Mouse (Mus musculus): ENCODE data around the gene Npdc1. TPM values are rescaled to one million over a fixed set of nuclear protein-coding genes. Genes with fewer than 3 reads are reported as not detected.
A peak's percentile ranks its signal among the peaks of the same experiment; 100 is the strongest.

Gene Npdc1
- polyA plus RNA-seq, 1 experiment from 2014 or later, result 52.4 TPM

- Histone ChIP-seq H3K4me1 (ENCODE audit: insufficient read depth, low read length) (peaks cover 18% of the 10 kb centered on the region), H3K4me3 (ENCODE audit: low read length) (peak overlapping the region; percentile 75), H3K9ac (replicated peaks; ENCODE audit: low read length) (peak overlapping the region; percentile 83), H3K27ac (ENCODE audit: low read length) (no peak overlapping the region), H3K4me2 (replicated peaks; ENCODE audit: low read depth, low read length) (peak overlapping the region; percentile 98), H3K36me3 (ENCODE audit: insufficient read depth, low read length) (no peaks in the 10 kb centered on the region), H3K27me3 (ENCODE audit: insufficient read depth, low read length) (no peaks in the 10 kb centered on the region), H3K9me3 (ENCODE audit: low read length) (no peaks in the 10 kb centered on the region)
- 31% methylated on average over 9 of the region's 9 CpGs for WGBS
- 0 out of 2 replicates have a peak, but pooled peaks have one; percentile 35 for ATAC-seq (ENCODE audit: low FRiP score, low TSS enrichment)
Measured at GRCm38 (mm10) chr2:25364761-25365090, 34.4 kb upstream of the Npdc1 start.

- H3K27me3 ChIP-seq (ENCODE audit: insufficient read depth, low read length), result no peaks in the 10 kb centered on the region
- H3K9ac ChIP-seq (replicated peaks; ENCODE audit: low read length), result peak within 1 kb of the TSS; percentile 83
- peak within 1 kb of the TSS; percentile 75 for H3K4me3 ChIP-seq (ENCODE audit: low read length)
- under 1% methylated on average over 51 of the region's 54 CpGs for WGBS
- H3K4me2 ChIP-seq (replicated peaks; ENCODE audit: low read depth, low read length), result peak within 1 kb of the TSS; percentile 98
- no peaks in the 10 kb centered on the region for H3K36me3 ChIP-seq (ENCODE audit: insufficient read depth, low read length)
- peak within 1 kb of the TSS; percentile 36; the same call in 1 of the 2 replicates for H3K27ac ChIP-seq (ENCODE audit: low read length)
- H3K4me1 ChIP-seq (ENCODE audit: insufficient read depth, low read length), result peaks cover 18% of the 10 kb centered on the region
- ATAC-seq (ENCODE audit: low FRiP score, low TSS enrichment), result peak; percentile 89
- no peaks in the 10 kb centered on the region for H3K9me3 ChIP-seq (ENCODE audit: low read length)
Measured at GRCm38 (mm10) chr2:25365091-25365761, 33.9 kb upstream of the Npdc1 start, which contains the start of gene Uap1l1. Uap1l1 (minus strand) TSS chr2:25365682.

- peaks cover 24% of the 10 kb centered on the region for H3K4me1 ChIP-seq (ENCODE audit: insufficient read depth, low read length)
- ATAC-seq (ENCODE audit: low FRiP score, low TSS enrichment), result no peak
- no peak overlapping the region for H3K4me3 ChIP-seq (ENCODE audit: low read length)
- H3K9ac ChIP-seq (replicated peaks; ENCODE audit: low read length), result no peak overlapping the region
- no peaks in the 10 kb centered on the region for H3K27me3 ChIP-seq (ENCODE audit: insufficient read depth, low read length)
- H3K36me3 ChIP-seq (ENCODE audit: insufficient read depth, low read length), result peaks cover 5% of the 10 kb centered on the region; the same call in 1 of the 2 replicates
- no peaks in the 10 kb centered on the region for H3K9me3 ChIP-seq (ENCODE audit: low read length)
- no peak overlapping the region for H3K27ac ChIP-seq (ENCODE audit: low read length)
- 89% methylated on average over 3 of the region's 3 CpGs for WGBS
- no peak overlapping the region for H3K4me2 ChIP-seq (replicated peaks; ENCODE audit: low read depth, low read length)
Measured at GRCm38 (mm10) chr2:25369996-25370395, 29.2 kb upstream of the Npdc1 start.

- Histone ChIP-seq H3K36me3 (ENCODE audit: insufficient read depth, low read length) (peaks cover 11% of the 10 kb centered on the region; the same call in 1 of the 2 replicates), H3K27ac (ENCODE audit: low read length) (peak within 1 kb of the TSS; percentile 86), H3K9ac (replicated peaks; ENCODE audit: low read length) (peak within 1 kb of the TSS; percentile 81), H3K27me3 (ENCODE audit: insufficient read depth, low read length) (no peaks in the 10 kb centered on the region), H3K9me3 (ENCODE audit: low read length) (no peaks in the 10 kb centered on the region), H3K4me1 (ENCODE audit: insufficient read depth, low read length) (peaks cover 24% of the 10 kb centered on the region), H3K4me2 (replicated peaks; ENCODE audit: low read depth, low read length) (peak within 1 kb of the TSS; percentile 97), H3K4me3 (ENCODE audit: low read length) (peak within 1 kb of the TSS; percentile 83)
- peak; percentile 95 for ATAC-seq (ENCODE audit: low FRiP score, low TSS enrichment)
- WGBS, result under 1% methylated on average over 65 of the region's 65 CpGs
Measured at GRCm38 (mm10) chr2:25371764-25372643, 27.1 kb upstream of the Npdc1 start, which contains the start of gene Sapcd2. Sapcd2 (plus strand) TSS chr2:25372321.

- Histone ChIP-seq H3K9ac (replicated peaks; ENCODE audit: low read length) (peak overlapping the region; percentile 81), H3K27ac (ENCODE audit: low read length) (no peak overlapping the region)
- 2% methylated on average over 42 of the region's 42 CpGs for WGBS
Measured at GRCm38 (mm10) chr2:25372644-25373391, 26.3 kb upstream of the Npdc1 start.

GRCm38 (mm10) chr2:25373431-25373830 lies 25.7 kb upstream of the Npdc1 start:
- Histone ChIP-seq H3K4me3 (ENCODE audit: low read length) (peak overlapping the region; percentile 83), H3K27ac (ENCODE audit: low read length) (no peak overlapping the region), H3K4me1 (ENCODE audit: insufficient read depth, low read length) (peaks cover 24% of the 10 kb centered on the region), H3K36me3 (ENCODE audit: insufficient read depth, low read length) (peaks cover 21% of the 10 kb centered on the region; the same call in 1 of the 2 replicates), H3K9me3 (ENCODE audit: low read length) (no peaks in the 10 kb centered on the region), H3K4me2 (replicated peaks; ENCODE audit: low read depth, low read length) (peak overlapping the region; percentile 97), H3K9ac (replicated peaks; ENCODE audit: low read length) (peak overlapping the region; percentile 81), H3K27me3 (ENCODE audit: insufficient read depth, low read length) (no peaks in the 10 kb centered on the region)
- ATAC-seq (ENCODE audit: low FRiP score, low TSS enrichment), result no peak
- WGBS, result 34% methylated on average over 2 of the region's 2 CpGs

More at GRCm38 (mm10) chr2:25372644-25373391, 26.3 kb upstream of the Npdc1 start:
- Histone ChIP-seq H3K27me3 (ENCODE audit: insufficient read depth, low read length) (no peaks in the 10 kb centered on the region), H3K4me1 (ENCODE audit: insufficient read depth, low read length) (peaks cover 24% of the 10 kb centered on the region), H3K36me3 (ENCODE audit: insufficient read depth, low read length) (peaks cover 15% of the 10 kb centered on the region; the same call in 1 of the 2 replicates), H3K4me3 (ENCODE audit: low read length) (peak overlapping the region; percentile 83), H3K4me2 (replicated peaks; ENCODE audit: low read depth, low read length) (peak overlapping the region; percentile 97), H3K9me3 (ENCODE audit: low read length) (no peaks in the 10 kb centered on the region)
- ATAC-seq (ENCODE audit: low FRiP score, low TSS enrichment), result no peak; the same call in 1 of the 2 replicates

GRCm38 (mm10) chr2:25376589-25376988 lies 22.6 kb upstream of the Npdc1 start:
- no peak for ATAC-seq (ENCODE audit: low FRiP score, low TSS enrichment)
- Histone ChIP-seq H3K27ac (ENCODE audit: low read length) (no peak overlapping the region), H3K4me1 (ENCODE audit: insufficient read depth, low read length) (peaks cover 22% of the 10 kb centered on the region), H3K27me3 (ENCODE audit: insufficient read depth, low read length) (no peaks in the 10 kb centered on the region), H3K4me2 (replicated peaks; ENCODE audit: low read depth, low read length) (no peak overlapping the region), H3K36me3 (ENCODE audit: insufficient read depth, low read length) (peaks cover 25% of the 10 kb centered on the region; the same call in 1 of the 2 replicates), H3K9me3 (ENCODE audit: low read length) (no peaks in the 10 kb centered on the region), H3K4me3 (ENCODE audit: low read length) (no peak overlapping the region), H3K9ac (replicated peaks; ENCODE audit: low read length) (no peak overlapping the region)
- WGBS, result 57% methylated on average over 4 of the region's 4 CpGs

- no peak overlapping the region for H3K4me3 ChIP-seq (ENCODE audit: low read length)
- no peaks in the 10 kb centered on the region for H3K36me3 ChIP-seq (ENCODE audit: insufficient read depth, low read length)
- no peaks in the 10 kb centered on the region for H3K27me3 ChIP-seq (ENCODE audit: insufficient read depth, low read length)
- no peaks in the 10 kb centered on the region for H3K4me1 ChIP-seq (ENCODE audit: insufficient read depth, low read length)
- no peak overlapping the region for H3K9ac ChIP-seq (replicated peaks; ENCODE audit: low read length)
- no peak overlapping the region for H3K27ac ChIP-seq (ENCODE audit: low read length)
- H3K9me3 ChIP-seq (ENCODE audit: low read length), result no peaks in the 10 kb centered on the region
- 75% methylated on average over 5 of the region's 5 CpGs for WGBS
- no peak for ATAC-seq (ENCODE audit: low FRiP score, low TSS enrichment)
- H3K4me2 ChIP-seq (replicated peaks; ENCODE audit: low read depth, low read length), result no peak overlapping the region
Measured at GRCm38 (mm10) chr2:25384492-25384891, 14.7 kb upstream of the Npdc1 start.

- H3K27ac ChIP-seq (ENCODE audit: low read length), result no peak overlapping the region
- no peak overlapping the region for H3K4me3 ChIP-seq (ENCODE audit: low read length)
- no peaks in the 10 kb centered on the region for H3K9me3 ChIP-seq (ENCODE audit: low read length)
- ATAC-seq (ENCODE audit: low FRiP score, low TSS enrichment), result no peak
- no peak overlapping the region for H3K4me2 ChIP-seq (replicated peaks; ENCODE audit: low read depth, low read length)
- WGBS, result 74% methylated on average over 5 of the region's 5 CpGs
- peaks cover 13% of the 10 kb centered on the region for H3K4me1 ChIP-seq (ENCODE audit: insufficient read depth, low read length)
- H3K9ac ChIP-seq (replicated peaks; ENCODE audit: low read length), result no peak overlapping the region
- H3K27me3 ChIP-seq (ENCODE audit: insufficient read depth, low read length), result peaks cover 10% of the 10 kb centered on the region; the same call in 1 of the 2 replicates
- H3K36me3 ChIP-seq (ENCODE audit: insufficient read depth, low read length), result no peaks in the 10 kb centered on the region
Measured at GRCm38 (mm10) chr2:25391266-25391665, 7.9 kb upstream of the Npdc1 start.

Data from kidney, embryonic 16.5 days (tissue).